Mouse (Mus musculus): Measurements from ENCODE around the gene Smim6. TPM values are rescaled to one million over a fixed set of nuclear protein-coding genes. Genes with fewer than 3 reads are reported as not detected.
A peak's percentile ranks its signal among the peaks of the same experiment; 100 is the strongest.

The Smim6 gene
- total and polyA plus RNA-seq, 3 experiments: 0.29 TPM; not detected in 2

- Histone ChIP-seq H3K9ac (ENCODE audit: low read depth, low read length) (peak overlapping the region; percentile 39; the same call in 1 of the 2 replicates), H3K27ac (peak overlapping the region; percentile 88), H3K4me3 (peak overlapping the region; percentile 4; the same call in 1 of the 2 replicates), H3K4me1 (ENCODE audit: control insufficient read depth, insufficient read depth, low read length) (peaks cover 19% of the 10 kb centered on the region), H3K27me3 (ENCODE audit: control insufficient read depth, insufficient read depth, low read length) (no peaks in the 10 kb centered on the region), H3K36me3 (ENCODE audit: control insufficient read depth, insufficient read depth, low read length) (no peaks in the 10 kb centered on the region; the same call in 1 of the 2 replicates), H3K79me2 (replicated peaks; ENCODE audit: control insufficient read depth, insufficient read depth, low read length) (no peaks in the 10 kb centered on the region)
- intact Hi-C loops (cut with DNase I): no loop called here
- 45% methylated on average over 5 of the region's 5 CpGs for WGBS
- peak; percentile 50; the same call in 1 of the 2 replicates for TF ChIP-seq POLR2A (IDR thresholded peaks at IDR 0.05; ENCODE audit: insufficient read depth, low read depth, low read length)
- no peak for TF ChIP-seq CTCF (IDR thresholded peaks at IDR 0.05)
- TF ChIP-seq EP300 (IDR thresholded peaks at IDR 0.05; ENCODE audit: insufficient read depth, low read depth, low read length): peak; percentile 46; the same call in 1 of the 2 replicates
- peak in 1 of 2 experiments; percentile 66 for DNase-seq
Observed at GRCm38 (mm10) chr11:115902177-115902576, 9.6 kb upstream of the Smim6 start.

GRCm38 (mm10) chr11:115902831-115903230 is 9.0 kb upstream of the Smim6 start:
- no peak for TF ChIP-seq POLR2A (IDR thresholded peaks at IDR 0.05; ENCODE audit: insufficient read depth, low read depth, low read length)
- TF ChIP-seq EP300 (IDR thresholded peaks at IDR 0.05; ENCODE audit: insufficient read depth, low read depth, low read length): 0 out of 2 replicates have a peak, but pooled peaks have one; percentile 2
- TF ChIP-seq CTCF (IDR thresholded peaks at IDR 0.05): no peak

GRCm38 (mm10) chr11:115903384-115904230 is 8.2 kb upstream of the Smim6 start:
- Histone ChIP-seq H3K36me3 (ENCODE audit: control insufficient read depth, insufficient read depth, low read length) (no peaks in the 10 kb centered on the region; the same call in 1 of the 2 replicates), H3K4me1 (ENCODE audit: control insufficient read depth, insufficient read depth, low read length) (peaks cover 19% of the 10 kb centered on the region), H3K27ac (peak overlapping the region; percentile 64), H3K9ac (ENCODE audit: low read depth, low read length) (peak overlapping the region; percentile 19), H3K27me3 (ENCODE audit: control insufficient read depth, insufficient read depth, low read length) (no peaks in the 10 kb centered on the region), H3K79me2 (replicated peaks; ENCODE audit: control insufficient read depth, insufficient read depth, low read length) (no peaks in the 10 kb centered on the region), H3K4me3 (no peak overlapping the region)
- TF ChIP-seq CTCF (IDR thresholded peaks at IDR 0.05): no peak
- TF ChIP-seq POLR2A (IDR thresholded peaks at IDR 0.05; ENCODE audit: insufficient read depth, low read depth, low read length): peak; percentile 29; the same call in 1 of the 2 replicates
- peak; percentile 59 for TF ChIP-seq EP300 (IDR thresholded peaks at IDR 0.05; ENCODE audit: insufficient read depth, low read depth, low read length)
- intact Hi-C loops (cut with DNase I): no loop called here
- WGBS: 22% methylated on average over 11 of the region's 11 CpGs
- peak; percentile 44 to 74 for DNase-seq

More at GRCm38 (mm10) chr11:115902831-115903230, 9.0 kb upstream of the Smim6 start:
- Histone ChIP-seq H3K36me3 (ENCODE audit: control insufficient read depth, insufficient read depth, low read length) (no peaks in the 10 kb centered on the region; the same call in 1 of the 2 replicates), H3K27me3 (ENCODE audit: control insufficient read depth, insufficient read depth, low read length) (no peaks in the 10 kb centered on the region), H3K4me3 (no peak overlapping the region), H3K4me1 (ENCODE audit: control insufficient read depth, insufficient read depth, low read length) (peaks cover 19% of the 10 kb centered on the region), H3K79me2 (replicated peaks; ENCODE audit: control insufficient read depth, insufficient read depth, low read length) (no peaks in the 10 kb centered on the region), H3K27ac (peak overlapping the region; percentile 88), H3K9ac (ENCODE audit: low read depth, low read length) (peak overlapping the region; percentile 24)
- intact Hi-C loops (cut with DNase I): no loop called here
- WGBS: 24% methylated on average over 1 of the region's 1 CpGs
- DNase-seq: peak; percentile 62 to 71

- Histone ChIP-seq H3K9ac (ENCODE audit: low read depth, low read length) (no peak overlapping the region), H3K4me3 (no peak overlapping the region), H3K27me3 (ENCODE audit: control insufficient read depth, insufficient read depth, low read length) (no peaks in the 10 kb centered on the region), H3K27ac (peak overlapping the region; percentile 64), H3K36me3 (ENCODE audit: control insufficient read depth, insufficient read depth, low read length) (no peaks in the 10 kb centered on the region; the same call in 1 of the 2 replicates), H3K4me1 (ENCODE audit: control insufficient read depth, insufficient read depth, low read length) (peaks cover 19% of the 10 kb centered on the region), H3K79me2 (replicated peaks; ENCODE audit: control insufficient read depth, insufficient read depth, low read length) (no peaks in the 10 kb centered on the region)
- WGBS: 74% methylated on average over 8 of the region's 8 CpGs
- TF ChIP-seq CTCF (IDR thresholded peaks at IDR 0.05) (no peak), EP300 (IDR thresholded peaks at IDR 0.05; ENCODE audit: insufficient read depth, low read depth, low read length) (no peak), POLR2A (IDR thresholded peaks at IDR 0.05; ENCODE audit: insufficient read depth, low read depth, low read length) (no peak)
- no peak for DNase-seq
- intact Hi-C loops (cut with DNase I): no loop called here
Observed at GRCm38 (mm10) chr11:115904231-115904955, 7.4 kb upstream of the Smim6 start.

GRCm38 (mm10) chr11:115904956-115905790 is 6.6 kb upstream of the Smim6 start:
- H3K9ac ChIP-seq (ENCODE audit: low read depth, low read length): no peak overlapping the region

More at GRCm38 (mm10) chr11:115904956-115905790, 6.6 kb upstream of the Smim6 start:
- no peaks in the 10 kb centered on the region; the same call in 1 of the 2 replicates for H3K36me3 ChIP-seq (ENCODE audit: control insufficient read depth, insufficient read depth, low read length)
- no peak overlapping the region for H3K4me3 ChIP-seq
- no peaks in the 10 kb centered on the region for H3K79me2 ChIP-seq (replicated peaks; ENCODE audit: control insufficient read depth, insufficient read depth, low read length)
- H3K4me1 ChIP-seq (ENCODE audit: control insufficient read depth, insufficient read depth, low read length): peaks cover 19% of the 10 kb centered on the region
- no peak overlapping the region; the same call in 1 of the 2 replicates for H3K27ac ChIP-seq
- WGBS: 71% methylated on average over 16 of the region's 16 CpGs
- H3K27me3 ChIP-seq (ENCODE audit: control insufficient read depth, insufficient read depth, low read length): no peaks in the 10 kb centered on the region
- intact Hi-C loops (cut with DNase I): no loop called here
- TF ChIP-seq EP300 (IDR thresholded peaks at IDR 0.05; ENCODE audit: insufficient read depth, low read depth, low read length) (peak; percentile 44; the same call in 1 of the 2 replicates), POLR2A (IDR thresholded peaks at IDR 0.05; ENCODE audit: insufficient read depth, low read depth, low read length) (no peak)
- no peak for DNase-seq
